Comparison of ENCODE assay signal across 27 mouse cellular contexts in genomic region chr11:76872556-76873234, GRCm38 (mm10). TPM values are rescaled to one million over a fixed set of nuclear protein-coding genes. Genes with fewer than 3 reads are reported as not detected.
A peak's percentile ranks its signal among the peaks of the same experiment; 100 is the strongest.
DNase-seq lines count a peak whose midpoint lies in the region; ATAC-seq lines count a peak whose summit lies in the region.
"Had no signal": no experiment of that assay in that cellular context is flagged by ENCODE, and none has a peak within 500 bp of the region (broad histone marks: within the 10 kb centered on the region; RNA-seq: fewer than 3 reads in every experiment).

No protein-coding gene starts in this region.

- no peak overlapping the region for H3K4me3 ChIP-seq in heart, embryonic 12.5 days
- no peak overlapping the region for H3K4me3 ChIP-seq in midbrain, embryonic 11.5 days (ENCODE audit: low read depth, low read length)
- no peak overlapping the region for H3K4me3 ChIP-seq in midbrain, embryonic 10.5 days
- H3K4me3 ChIP-seq: embryonic facial prominence, embryonic 10.5 days; embryonic facial prominence, embryonic 13.5 days; erythroblast, embryonic 14.5 days; forebrain, embryonic 10.5 days; heart, embryonic 13.5 days; hindbrain, embryonic 12.5 days; hindbrain, embryonic 15.5 days; intestine, embryonic 15.5 days had no signal

- no peak for ATAC-seq in heart, embryonic 12.5 days (ENCODE audit: insufficient number of reproducible peaks, low FRiP score)
- ATAC-seq in midbrain, embryonic 11.5 days (ENCODE audit: low FRiP score) = no peak
- ATAC-seq: forebrain, embryonic 14.5 days; intestine, embryonic 15.5 days had no signal

- no peaks in the 10 kb centered on the region for H3K9me3 ChIP-seq in heart, embryonic 12.5 days (replicated peaks)
- H3K9me3 ChIP-seq in midbrain, embryonic 11.5 days (ENCODE audit: control insufficient read depth, low read length) = no peaks in the 10 kb centered on the region
- H3K9me3 ChIP-seq in midbrain, embryonic 10.5 days (replicated peaks) = no peaks in the 10 kb centered on the region
- H3K9me3 ChIP-seq: embryonic facial prominence, embryonic 10.5 days; embryonic facial prominence, embryonic 13.5 days; forebrain, embryonic 10.5 days; heart, embryonic 13.5 days; hindbrain, embryonic 12.5 days; hindbrain, embryonic 15.5 days; intestine, embryonic 15.5 days had no signal

- WGBS in heart, embryonic 12.5 days = 70% methylated on average over 11 of the region's 11 CpGs
- WGBS in midbrain, embryonic 11.5 days = 68% methylated on average over 11 of the region's 11 CpGs
- 71% methylated on average over 11 of the region's 11 CpGs for WGBS in midbrain, embryonic 10.5 days

- no peak overlapping the region for H3K4me2 ChIP-seq in heart, embryonic 12.5 days
- no peak overlapping the region for H3K4me2 ChIP-seq in midbrain, embryonic 11.5 days
- H3K4me2 ChIP-seq: embryonic facial prominence, embryonic 13.5 days; heart, embryonic 13.5 days; hindbrain, embryonic 12.5 days; hindbrain, embryonic 15.5 days; intestine, embryonic 15.5 days had no signal

- H3K4me1 ChIP-seq in heart, embryonic 12.5 days (replicated peaks) = 0 out of 2 replicates have a peak, but pooled peaks cover 5% of the 10 kb centered on the region
- no peaks in the 10 kb centered on the region for H3K4me1 ChIP-seq in midbrain, embryonic 11.5 days (ENCODE audit: control insufficient read depth, insufficient read depth, low read length)
- H3K4me1 ChIP-seq in midbrain, embryonic 10.5 days = no peaks in the 10 kb centered on the region
- H3K4me1 ChIP-seq: forebrain, embryonic 10.5 days; heart, embryonic 13.5 days; hindbrain, embryonic 12.5 days; hindbrain, embryonic 15.5 days; intestine, embryonic 15.5 days had no signal

- H3K9ac ChIP-seq in heart, embryonic 12.5 days = no peak overlapping the region
- no peak overlapping the region for H3K9ac ChIP-seq in midbrain, embryonic 11.5 days (ENCODE audit: low read length)
- H3K9ac ChIP-seq: embryonic facial prominence, embryonic 13.5 days; heart, embryonic 13.5 days; hindbrain, embryonic 12.5 days; hindbrain, embryonic 15.5 days; intestine, embryonic 15.5 days had no signal

- no peaks in the 10 kb centered on the region for H3K36me3 ChIP-seq in heart, embryonic 12.5 days
- H3K36me3 ChIP-seq in midbrain, embryonic 11.5 days (ENCODE audit: control insufficient read depth, insufficient read depth, low read length) = no peaks in the 10 kb centered on the region
- H3K36me3 ChIP-seq in midbrain, embryonic 10.5 days = no peaks in the 10 kb centered on the region
- H3K36me3 ChIP-seq: embryonic facial prominence, embryonic 10.5 days; embryonic facial prominence, embryonic 13.5 days; forebrain, embryonic 10.5 days; heart, embryonic 13.5 days; hindbrain, embryonic 12.5 days; hindbrain, embryonic 15.5 days; intestine, embryonic 15.5 days had no signal

- H3K27me3 ChIP-seq in heart, embryonic 12.5 days (replicated peaks) = no peaks in the 10 kb centered on the region
- H3K27me3 ChIP-seq in midbrain, embryonic 11.5 days (ENCODE audit: control insufficient read depth, insufficient read depth, low read length) = no peaks in the 10 kb centered on the region
- H3K27me3 ChIP-seq in midbrain, embryonic 10.5 days (ENCODE audit: low read depth, poor library complexity, severe bottlenecking) = no peaks in the 10 kb centered on the region
- H3K27me3 ChIP-seq: embryonic facial prominence, embryonic 13.5 days; heart, embryonic 13.5 days; hindbrain, embryonic 12.5 days; hindbrain, embryonic 15.5 days; intestine, embryonic 15.5 days had no signal

- no peak overlapping the region for H3K27ac ChIP-seq in heart, embryonic 12.5 days (ENCODE audit: poor library complexity, severe bottlenecking)
- H3K27ac ChIP-seq in midbrain, embryonic 11.5 days (ENCODE audit: low read depth, low read length) = no peak overlapping the region
- no peak overlapping the region for H3K27ac ChIP-seq in midbrain, embryonic 10.5 days (replicated peaks)
- H3K27ac ChIP-seq: embryonic facial prominence, embryonic 10.5 days; embryonic facial prominence, embryonic 13.5 days; forebrain, embryonic 10.5 days; heart, embryonic 13.5 days; hindbrain, embryonic 12.5 days; hindbrain, embryonic 15.5 days; intestine, embryonic 15.5 days had no signal

- peak; percentile 48 for DNase-seq in heart, adult 11 months
- DNase-seq in midbrain, embryonic 11.5 days (ENCODE audit: low spot score, missing footprints) = peak; percentile 26
- no peak for DNase-seq in midbrain, embryonic 10.5 days (ENCODE audit: low spot score)
- DNase-seq in gonadal fat pad, adult 2 months (ENCODE audit: low read depth) = peak; percentile 96
- no peak for DNase-seq in kidney, adult 11 months
- DNase-seq in lung, postnatal 14 days = no peak
- DNase-seq: adrenal gland, adult 2 months; adrenal gland, postnatal 14 days; B cell, adult 2 months; cerebellum, adult 11-12 months; cerebellum, adult 8-10 months; cerebellum, postnatal 10 days; cerebellum, postnatal 36 days; embryo, embryonic 11 days; gastrocnemius, postnatal 25 days; heart, postnatal 14 days had no signal

RNA-seq across cellular contexts. Expression of gene Cpd, which starts 25.9 kb away (rescaled TPM):
- polyA plus RNA-seq in heart, embryonic 12.5 days (2016; fragmentation: Nextera tagmentation; extraction: Ambion mirVana) = 24.3 and 25.7 TPM in 2 replicates
- 14.4 and 16.5 TPM in 2 replicates for polyA plus RNA-seq in midbrain, embryonic 11.5 days (2014; fragmentation: Nextera tagmentation; extraction: Ambion mirVana)
- 7.6 and 9.2 TPM in 2 replicates for polyA plus RNA-seq in midbrain, embryonic 10.5 days (2016; fragmentation: Nextera tagmentation; extraction: Ambion mirVana)
- 31.4 and 34.0 TPM in 2 replicates for polyA plus RNA-seq in gonadal fat pad, adult 2 months (2012; rRNA removed)

RNA-seq across cellular contexts. Expression of gene Tmigd1, which starts 29.3 kb away (rescaled TPM):
- polyA plus RNA-seq in heart, embryonic 12.5 days (2016; fragmentation: Nextera tagmentation; extraction: Ambion mirVana) = 0.30 TPM in 1 of 2 replicates, not detected in the other
- not detected in 2 replicates for polyA plus RNA-seq in midbrain, embryonic 11.5 days (2014; fragmentation: Nextera tagmentation; extraction: Ambion mirVana)
- polyA plus RNA-seq in midbrain, embryonic 10.5 days (2016; fragmentation: Nextera tagmentation; extraction: Ambion mirVana) = 0.09 TPM in 1 of 2 replicates, not detected in the other
- polyA plus RNA-seq in gonadal fat pad, adult 2 months (2012; rRNA removed) = 0.39 and 0.62 TPM in 2 replicates
- polyA plus RNA-seq: adrenal gland, adult 2 months; cortical plate, adult 2 months; embryonic facial prominence, embryonic 10.5 days; embryonic facial prominence, embryonic 13.5 days; erythroblast, embryonic 14.5 days; forebrain, embryonic 10.5 days; forebrain, embryonic 14.5 days; hindbrain, embryonic 15.5 days had no signal

RNA-seq across cellular contexts. Expression of gene Blmh, which starts 51.9 kb away (rescaled TPM):
- polyA plus RNA-seq in heart, embryonic 12.5 days (2016; fragmentation: Nextera tagmentation; extraction: Ambion mirVana) = 112 and 115 TPM in 2 replicates
- 183 and 197 TPM in 2 replicates for polyA plus RNA-seq in midbrain, embryonic 11.5 days (2014; fragmentation: Nextera tagmentation; extraction: Ambion mirVana)
- 205 and 212 TPM in 2 replicates for polyA plus RNA-seq in midbrain, embryonic 10.5 days (2016; fragmentation: Nextera tagmentation; extraction: Ambion mirVana)
- 18.8 and 19.5 TPM in 2 replicates for polyA plus RNA-seq in gonadal fat pad, adult 2 months (2012; rRNA removed)

Comparison
In these comparisons a context has a peak if more than half of its experiments do, and no peak if none do; other contexts are left out.
1. DNase-seq: peak in heart, adult 11 months (single experiment), midbrain, embryonic 11.5 days (single experiment) and gonadal fat pad, adult 2 months (single experiment); none in midbrain, embryonic 10.5 days (single experiment), kidney, adult 11 months (single experiment) and lung, postnatal 14 days (single experiment).